Mouse (Mus musculus) T-helper 1 cell (primary cell): Measurements from ENCODE around the gene Chrne.

Experiments used
- in situ Hi-C: fragments of 300-600 bp; cut with MboI, MseI; formaldehyde crosslinking; loops from one replicate; pipeline ENCODE4 v1.15.1; 2025; ENCODE audit warnings: high pct_unique_total_duplicates

The Chrne gene

GRCm38 (mm10) chr11:70628431-70628830 lies 9.4 kb upstream of the Chrne start:
- in situ Hi-C loops, result no loop called here

DNA sequence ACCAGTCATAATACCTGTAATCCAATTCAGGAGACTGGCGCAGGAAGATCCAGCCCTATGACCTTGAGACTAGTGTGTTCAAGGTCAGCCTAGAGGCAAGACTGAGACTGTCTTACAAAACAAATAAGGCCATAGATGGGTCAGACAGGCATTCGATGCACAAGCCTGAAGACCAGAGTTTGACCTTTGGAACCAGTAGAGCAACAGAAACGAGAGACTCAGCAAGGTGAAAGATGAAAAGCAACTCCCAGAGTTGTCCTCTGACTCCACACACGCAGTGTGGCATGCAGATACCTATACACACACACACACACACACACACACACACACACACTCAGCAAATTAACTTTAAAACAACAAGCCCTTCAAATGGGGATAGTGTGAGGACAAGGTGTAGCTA lies 7.9 kb upstream of the Chrne start:
- in situ Hi-C loops, result no loop called here

GRCm38 (mm10) chr11:70625473-70625872 lies 6.5 kb upstream of the Chrne start:
- in situ Hi-C loops, result no loop called here

DNA sequence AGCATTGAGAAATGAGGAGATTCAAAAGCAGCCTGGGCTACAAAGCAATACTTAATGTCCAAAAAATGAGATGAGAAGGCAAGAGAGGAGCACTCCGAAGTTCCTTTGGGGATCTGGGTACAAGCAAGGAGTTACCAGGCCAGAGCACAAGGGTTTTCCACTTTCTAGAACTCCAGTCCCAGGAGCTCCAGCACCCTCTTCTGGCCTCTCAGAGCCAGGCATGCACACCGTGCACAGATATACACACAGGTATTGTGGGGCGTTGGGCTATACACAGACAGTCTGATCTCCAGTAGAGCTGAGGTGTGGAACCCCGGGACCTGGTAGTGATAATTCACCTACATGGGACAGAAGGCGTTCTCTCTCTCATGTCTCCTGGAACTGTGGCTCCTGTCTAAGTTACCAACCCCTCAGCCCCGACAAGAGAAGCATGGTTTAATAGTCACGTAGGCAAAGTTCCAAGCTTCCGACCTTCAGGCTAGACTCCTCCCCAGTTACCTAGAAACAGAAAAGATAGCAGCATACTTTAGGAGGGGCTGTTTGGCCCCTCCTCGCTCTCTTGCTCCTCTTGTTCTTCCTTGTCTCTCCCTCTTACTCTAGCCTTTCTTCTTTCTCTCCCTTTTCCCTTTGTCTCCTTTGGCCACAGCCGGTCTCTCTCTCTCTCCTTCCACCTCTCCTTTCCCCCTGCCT lies 4.2 kb upstream of the Chrne start:
- in situ Hi-C loops, result loop anchor here (25.0 kb wide), 1 partner anchor 1886 kb away; no protein-coding TSS in a partner anchor

- in situ Hi-C loops, result loop anchor here (25.0 kb wide), 1 partner anchor 1885 kb away; no protein-coding TSS in a partner anchor
Measured at GRCm38 (mm10) chr11:70621972-70622814, 3.2 kb upstream of the Chrne start.

DNA sequence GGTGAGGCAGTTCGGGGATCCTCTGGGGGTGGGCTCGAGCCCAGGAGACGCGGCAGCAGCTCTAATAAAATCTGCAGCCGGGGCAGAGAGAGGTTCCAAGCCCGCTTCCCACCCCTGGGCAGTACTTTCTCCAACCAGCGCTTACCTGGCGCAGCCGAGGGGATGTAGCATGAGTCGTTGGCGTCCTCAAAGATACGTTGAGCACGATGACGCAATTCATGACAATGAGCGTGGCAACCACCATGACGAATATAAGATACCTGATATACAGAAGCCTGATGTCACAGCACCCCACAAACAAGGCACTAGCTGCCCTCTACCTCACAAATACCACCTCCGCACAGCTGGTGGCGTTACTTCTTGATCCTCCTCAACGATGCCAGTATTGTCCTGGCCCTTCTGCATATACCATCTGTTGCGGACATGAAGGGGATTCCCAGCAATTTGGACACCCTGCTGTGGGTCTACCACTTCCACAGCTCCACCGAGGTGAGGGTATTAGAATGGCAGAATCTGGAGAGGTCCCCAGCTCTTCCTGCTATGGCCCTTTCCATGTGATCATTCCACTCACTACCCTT lies 3.4 kb downstream of the Chrne start, which contains the start of gene 4930544D05Rik:
4930544D05Rik (plus strand) TSS at position 333 of the 578 bp plus-strand sequence.
- in situ Hi-C loops, result loop anchor here (5.0 to 25.0 kb wide), 4 partner anchors 52 to 1878 kb away; partner anchors contain the start of gene Spag7

DNA sequence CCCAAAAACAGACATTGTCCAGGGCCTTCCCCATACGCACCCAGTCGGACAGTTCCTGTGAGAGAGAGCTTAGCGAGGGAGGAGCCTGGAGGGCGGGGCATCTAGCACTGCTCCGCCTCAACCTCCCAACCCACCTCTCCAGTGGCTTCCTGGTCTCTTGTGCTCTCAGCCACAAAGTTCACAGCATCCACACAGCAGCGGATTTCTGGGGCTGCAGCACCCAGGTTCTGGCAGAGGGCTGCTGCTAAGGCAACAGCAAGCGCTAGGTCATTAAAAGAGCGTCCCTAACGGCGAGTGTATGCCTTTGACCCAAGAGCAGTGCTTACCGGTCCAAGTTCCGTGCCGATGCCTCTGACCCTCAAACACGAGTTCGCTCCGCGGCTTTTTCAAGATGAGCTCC lies 3.9 kb downstream of the Chrne start:
- in situ Hi-C loops, result loop anchor here (5.0 to 25.0 kb wide), 4 partner anchors 52 to 1878 kb away; partner anchors contain the start of gene Spag7

DNA sequence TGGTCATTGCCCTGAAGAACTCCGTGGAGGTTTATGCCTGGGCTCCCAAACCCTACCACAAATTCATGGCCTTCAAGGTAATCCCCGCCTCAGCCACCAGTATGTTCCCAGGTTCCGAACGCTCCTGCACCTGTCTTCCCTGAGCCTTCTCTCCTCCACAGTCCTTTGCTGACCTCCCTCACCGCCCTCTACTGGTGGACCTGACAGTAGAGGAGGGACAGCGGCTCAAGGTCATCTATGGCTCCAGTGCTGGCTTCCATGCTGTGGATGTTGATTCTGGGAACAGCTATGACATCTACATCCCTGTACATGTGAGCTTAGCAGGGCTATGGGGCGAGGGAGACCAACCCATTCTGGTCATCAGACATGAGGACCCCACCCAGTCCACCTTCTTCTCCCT lies 6.5 kb downstream of the Chrne start:
- in situ Hi-C loops, result loop anchor here (25.0 kb wide), 1 partner anchor 1875 kb away; no protein-coding TSS in a partner anchor

DNA sequence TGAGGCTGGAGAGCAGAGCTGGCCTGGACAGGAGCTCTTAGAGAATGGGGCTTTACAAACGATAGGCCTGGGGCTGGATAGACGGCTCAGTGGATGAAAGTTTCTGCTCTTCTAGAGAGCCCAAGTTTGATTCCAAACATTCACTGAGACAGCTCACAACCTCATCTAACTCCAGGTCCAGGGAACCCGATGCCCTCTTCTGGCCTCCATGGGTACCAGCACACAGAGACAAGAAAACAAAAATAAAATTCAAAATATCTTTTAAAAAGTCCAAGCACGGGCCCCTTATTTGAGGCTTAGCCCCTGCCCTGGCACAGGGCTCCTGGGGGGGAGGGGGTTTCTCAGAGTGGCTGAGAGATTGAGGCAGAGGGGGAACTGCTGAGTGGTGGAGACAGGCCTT lies 8.3 kb downstream of the Chrne start:
- in situ Hi-C loops, result loop anchor here (25.0 kb wide), 1 partner anchor 1873 kb away; no protein-coding TSS in a partner anchor

GRCm38 (mm10) chr11:70608381-70609066 lies 10.5 kb downstream of the Chrne start:
- in situ Hi-C loops, result loop anchor here (25.0 kb wide), 1 partner anchor 1871 kb away; no protein-coding TSS in a partner anchor

DNA sequence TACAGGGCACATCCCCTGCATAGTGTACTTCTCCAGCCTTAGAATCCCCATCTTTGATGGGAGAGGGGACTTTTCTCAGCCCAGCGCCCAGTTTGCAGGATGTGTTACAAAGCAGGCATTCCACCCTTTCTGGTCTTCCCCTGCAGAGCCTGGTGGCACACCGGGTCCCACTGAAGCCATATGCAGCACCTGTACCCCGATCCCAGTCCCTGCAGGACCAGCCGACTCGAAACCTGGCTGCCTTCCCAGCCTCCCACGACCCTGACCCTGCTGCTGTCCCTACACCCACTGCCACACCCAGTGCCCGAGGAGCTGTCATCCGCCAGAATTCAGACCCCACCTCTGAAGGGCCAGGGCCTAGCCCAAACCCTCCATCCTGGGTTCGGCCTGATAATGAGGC lies 11.4 kb downstream of the Chrne start:
- in situ Hi-C loops, result loop anchor here (25.0 kb wide), 1 partner anchor 1870 kb away; no protein-coding TSS in a partner anchor

DNA sequence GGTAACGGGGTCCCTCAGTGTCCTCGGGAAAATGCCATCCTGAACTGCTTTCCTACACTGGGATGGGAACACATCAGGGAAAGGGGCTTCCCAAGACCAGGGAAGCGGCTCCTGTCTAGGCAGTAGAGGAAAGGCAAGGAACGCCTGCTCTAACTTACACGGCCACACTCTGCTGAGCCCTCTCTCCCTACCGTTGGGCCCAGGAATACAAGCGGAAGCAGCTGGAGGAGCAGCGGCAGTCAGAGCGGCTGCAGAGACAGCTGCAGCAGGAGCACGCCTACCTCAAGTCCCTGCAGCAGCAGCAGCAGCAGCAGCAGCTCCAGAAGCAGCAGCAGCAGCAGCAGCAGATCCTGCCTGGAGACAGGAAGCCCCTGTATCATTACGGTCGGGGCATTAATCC lies 12.3 kb downstream of the Chrne start:
- in situ Hi-C loops, result loop anchor here (25.0 kb wide), 1 partner anchor 1869 kb away; no protein-coding TSS in a partner anchor

DNA sequence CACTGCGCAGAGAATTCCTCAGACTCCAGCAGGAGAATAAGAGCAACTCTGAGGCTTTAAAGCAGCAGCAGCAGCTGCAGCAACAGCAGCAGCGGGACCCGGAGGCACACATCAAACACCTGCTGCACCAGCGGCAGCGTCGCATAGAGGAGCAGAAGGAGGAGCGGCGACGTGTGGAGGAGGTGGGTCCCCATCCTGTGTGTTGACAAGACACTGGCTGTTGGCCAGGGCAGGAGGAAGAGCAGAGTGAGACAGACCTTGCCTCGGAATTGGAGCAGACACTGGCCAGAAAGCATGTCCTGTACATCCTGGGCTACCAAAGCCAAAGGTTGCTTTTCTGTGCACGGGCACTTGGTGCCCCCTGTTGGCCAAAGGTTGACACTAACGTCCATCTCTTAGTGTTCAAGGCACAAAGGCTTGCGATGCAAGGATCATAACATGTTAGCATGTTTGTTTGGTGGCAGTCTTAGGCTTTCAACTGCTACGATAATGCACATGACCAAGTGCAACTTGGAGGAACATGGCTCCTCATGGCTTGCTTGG lies 13.9 kb downstream of the Chrne start:
- in situ Hi-C loops, result loop anchor here (25.0 kb wide), 1 partner anchor 1868 kb away; no protein-coding TSS in a partner anchor

DNA sequence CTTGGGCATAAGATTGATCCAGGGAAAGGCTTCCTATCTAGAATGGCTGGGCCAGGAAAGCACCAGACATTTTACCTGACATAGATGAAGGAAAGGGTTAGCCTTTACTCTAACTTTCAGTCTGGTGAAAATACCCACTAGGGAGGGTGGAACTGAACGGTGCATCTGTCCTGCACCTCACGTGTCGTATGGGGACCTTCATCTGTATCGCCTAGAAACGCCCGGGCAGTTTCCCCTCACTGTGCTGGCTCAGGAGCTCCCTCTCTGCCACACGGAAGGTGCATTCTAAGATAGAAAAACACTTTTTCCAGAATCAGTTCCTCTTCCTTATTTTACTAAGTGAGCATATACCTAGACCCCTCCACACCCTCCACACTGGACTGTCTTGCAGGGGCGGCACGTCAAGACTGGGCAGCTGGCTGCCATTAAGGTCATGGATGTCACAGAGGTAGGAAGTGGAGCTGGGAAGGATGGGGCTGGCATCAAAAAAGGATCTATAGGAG lies 20.5 kb downstream of the Chrne start:
- in situ Hi-C loops, result no loop called here

GRCm38 (mm10) chr11:70597301-70597700 lies 21.7 kb downstream of the Chrne start:
- in situ Hi-C loops, result no loop called here

DNA sequence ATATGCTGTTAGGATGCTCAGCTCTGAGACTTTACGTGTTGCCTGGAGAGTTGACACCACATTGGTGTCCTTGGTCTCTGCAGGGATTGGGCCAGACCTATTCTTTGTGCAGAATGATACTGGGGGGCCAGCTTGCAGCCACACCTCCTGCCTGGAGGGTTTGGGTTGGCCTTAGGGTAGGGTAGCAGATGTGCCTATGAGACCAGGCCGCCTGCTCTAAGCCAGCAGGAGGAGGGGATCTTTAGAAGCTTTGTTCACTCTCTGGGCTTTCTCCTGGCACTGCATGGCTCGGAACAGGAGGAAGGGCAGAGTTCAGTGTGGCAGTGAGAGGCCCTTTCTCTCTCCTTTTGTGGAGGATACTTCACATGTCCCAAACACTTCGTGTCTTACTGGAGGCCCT lies 22.9 kb downstream of the Chrne start:
- in situ Hi-C loops, result no loop called here

- in situ Hi-C loops, result no loop called here
Measured at GRCm38 (mm10) chr11:70595638-70596037, 23.4 kb downstream of the Chrne start.

DNA sequence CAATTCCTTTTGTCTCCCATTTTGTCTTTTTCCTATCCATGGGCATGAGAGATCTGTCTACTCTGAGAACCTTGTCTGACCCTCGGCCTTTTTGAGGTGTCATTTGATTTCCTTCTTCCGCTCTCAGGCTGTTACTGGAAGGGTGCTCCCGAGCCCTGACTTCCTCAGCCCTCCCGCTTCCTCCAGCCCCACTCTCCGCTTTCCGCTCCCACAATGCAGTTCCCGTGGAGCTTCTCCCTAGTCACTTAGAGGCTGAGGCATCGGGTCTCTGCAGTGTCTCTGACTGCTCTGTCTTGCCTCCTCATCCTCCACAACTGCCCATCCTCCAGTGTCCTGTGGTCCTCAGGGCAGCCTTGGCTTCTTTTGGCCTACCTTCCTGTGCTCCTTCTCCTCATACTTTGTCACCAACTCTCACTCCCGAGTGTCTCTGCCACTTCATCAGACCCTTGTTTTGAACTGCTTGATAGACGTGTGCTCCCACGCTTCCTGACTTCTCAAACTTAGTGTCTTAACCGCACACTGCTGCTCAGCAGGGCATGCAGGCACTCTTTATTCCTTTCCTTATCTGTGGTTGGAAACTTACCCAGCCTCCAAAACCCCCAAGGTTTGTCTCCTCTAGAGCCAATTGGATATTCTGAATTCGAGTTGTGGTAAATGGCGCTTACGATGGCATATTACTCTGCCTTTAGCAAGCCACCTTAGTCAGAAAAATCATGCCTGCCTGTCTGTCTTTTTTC lies 24.6 kb downstream of the Chrne start:
- in situ Hi-C loops, result no loop called here

- in situ Hi-C loops, result no loop called here
Measured at GRCm38 (mm10) chr11:70591733-70592132, 27.3 kb downstream of the Chrne start.

GRCm38 (mm10) chr11:70586954-70587353 lies 32.1 kb downstream of the Chrne start:
- in situ Hi-C loops, result no loop called here
